Mouse (Mus musculus): ENCODE data around the gene Gm42957. TPM values are rescaled to one million over a fixed set of nuclear protein-coding genes. Genes with fewer than 3 reads are reported as not detected.
A peak's percentile ranks its signal among the peaks of the same experiment; 100 is the strongest.

Gm42957 gene
- polyA plus RNA-seq, 1 experiment from 2014 or later = 0.07 TPM

GRCm38 (mm10) chr3:96597435-96597891 is 37.8 kb upstream of the Gm42957 start:
- under 1% methylated on average over 40 of the region's 40 CpGs for WGBS
- H3K4me3 ChIP-seq (ENCODE audit: low read depth, low read length) = peak overlapping the region; percentile 48
- peak overlapping the region; percentile 96 for H3K4me2 ChIP-seq (ENCODE audit: low read length)
- H3K9me3 ChIP-seq (ENCODE audit: control insufficient read depth, low read length) = no peaks in the 10 kb centered on the region
- H3K27ac ChIP-seq (ENCODE audit: low read depth) = peak overlapping the region; percentile 47
- DNase-seq (ENCODE audit: low spot score) (peak; percentile 78), ATAC-seq (replicated peaks; ENCODE audit: low FRiP score, low TSS enrichment, low read depth) (no peak)
- no peaks in the 10 kb centered on the region for H3K36me3 ChIP-seq (ENCODE audit: control insufficient read depth, insufficient read depth, low read length)
- H3K27me3 ChIP-seq (replicated peaks; ENCODE audit: control insufficient read depth, insufficient read depth, low read length) = peaks cover 24% of the 10 kb centered on the region; the same call in 1 of the 2 replicates
- peaks cover 35% of the 10 kb centered on the region for H3K4me1 ChIP-seq (replicated peaks; ENCODE audit: control insufficient read depth, insufficient read depth, low read length)
- peak overlapping the region; percentile 50 for H3K9ac ChIP-seq (ENCODE audit: low read length)

- Histone ChIP-seq H3K27ac (ENCODE audit: low read depth) (peak overlapping the region; percentile 47), H3K36me3 (ENCODE audit: control insufficient read depth, insufficient read depth, low read length) (0 out of 2 replicates have a peak, but pooled peaks cover under 1% of the 10 kb centered on the region), H3K9ac (ENCODE audit: low read length) (peak overlapping the region; percentile 50), H3K27me3 (replicated peaks; ENCODE audit: control insufficient read depth, insufficient read depth, low read length) (peaks cover 24% of the 10 kb centered on the region; the same call in 1 of the 2 replicates), H3K4me1 (replicated peaks; ENCODE audit: control insufficient read depth, insufficient read depth, low read length) (peaks cover 34% of the 10 kb centered on the region), H3K9me3 (ENCODE audit: control insufficient read depth, low read length) (no peaks in the 10 kb centered on the region), H3K4me3 (ENCODE audit: low read depth, low read length) (peak overlapping the region; percentile 48), H3K4me2 (ENCODE audit: low read length) (peak overlapping the region; percentile 96)
- ATAC-seq (replicated peaks; ENCODE audit: low FRiP score, low TSS enrichment, low read depth) (no peak), DNase-seq (ENCODE audit: low spot score) (peak; percentile 82)
- WGBS = 1% methylated on average over 54 of the region's 54 CpGs
Measured at GRCm38 (mm10) chr3:96598156-96599068, 36.9 kb upstream of the Gm42957 start.

- Histone ChIP-seq H3K4me3 (ENCODE audit: low read depth, low read length) (0 out of 2 replicates have a peak overlapping the region, but pooled peaks have one; percentile 48), H3K4me1 (replicated peaks; ENCODE audit: control insufficient read depth, insufficient read depth, low read length) (peaks cover 38% of the 10 kb centered on the region), H3K9ac (ENCODE audit: low read length) (no peak overlapping the region), H3K9me3 (ENCODE audit: control insufficient read depth, low read length) (no peaks in the 10 kb centered on the region), H3K27me3 (replicated peaks; ENCODE audit: control insufficient read depth, insufficient read depth, low read length) (peaks cover 24% of the 10 kb centered on the region; the same call in 1 of the 2 replicates), H3K4me2 (ENCODE audit: low read length) (peak overlapping the region; percentile 96), H3K36me3 (ENCODE audit: control insufficient read depth, insufficient read depth, low read length) (peaks cover 7% of the 10 kb centered on the region; the same call in 1 of the 2 replicates), H3K27ac (ENCODE audit: low read depth) (no peak overlapping the region)
- DNase-seq (ENCODE audit: low spot score) = no peak
- WGBS = 56% methylated on average over 8 of the region's 8 CpGs
- ATAC-seq (replicated peaks; ENCODE audit: low FRiP score, low TSS enrichment, low read depth) = no peak
Measured at GRCm38 (mm10) chr3:96599069-96599393, 36.2 kb upstream of the Gm42957 start.

DNA sequence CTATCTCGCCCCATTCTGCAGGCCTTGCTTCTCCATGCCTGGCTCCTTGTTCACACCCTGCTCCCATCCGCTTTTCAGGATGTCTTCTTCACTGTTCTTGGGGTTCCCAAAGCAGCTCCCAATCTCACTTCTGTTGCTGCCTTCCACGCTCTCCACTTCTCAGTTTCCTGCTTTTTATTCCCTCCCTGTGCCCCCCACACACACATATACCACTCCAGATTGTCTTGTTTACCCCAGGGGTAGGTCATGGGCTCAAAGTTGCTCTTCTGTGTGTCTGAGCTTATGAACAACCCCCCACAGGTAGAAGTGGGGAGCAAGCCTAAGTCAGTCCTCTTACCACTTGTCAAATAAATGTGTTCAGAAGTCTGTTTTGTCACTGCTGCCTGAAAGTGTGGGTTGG is 35.9 kb upstream of the Gm42957 start:
- Histone ChIP-seq H3K9ac (ENCODE audit: low read length) (no peak overlapping the region), H3K36me3 (ENCODE audit: control insufficient read depth, insufficient read depth, low read length) (peaks cover 7% of the 10 kb centered on the region; the same call in 1 of the 2 replicates), H3K27ac (ENCODE audit: low read depth) (no peak overlapping the region), H3K4me1 (replicated peaks; ENCODE audit: control insufficient read depth, insufficient read depth, low read length) (peaks cover 38% of the 10 kb centered on the region), H3K4me3 (ENCODE audit: low read depth, low read length) (no peak overlapping the region), H3K27me3 (replicated peaks; ENCODE audit: control insufficient read depth, insufficient read depth, low read length) (peaks cover 24% of the 10 kb centered on the region; the same call in 1 of the 2 replicates), H3K9me3 (ENCODE audit: control insufficient read depth, low read length) (no peaks in the 10 kb centered on the region), H3K4me2 (ENCODE audit: low read length) (no peak overlapping the region)
- ATAC-seq (replicated peaks; ENCODE audit: low FRiP score, low TSS enrichment, low read depth) (no peak), DNase-seq (ENCODE audit: low spot score) (no peak)
- 83% methylated on average over 3 of the region's 3 CpGs for WGBS

DNA sequence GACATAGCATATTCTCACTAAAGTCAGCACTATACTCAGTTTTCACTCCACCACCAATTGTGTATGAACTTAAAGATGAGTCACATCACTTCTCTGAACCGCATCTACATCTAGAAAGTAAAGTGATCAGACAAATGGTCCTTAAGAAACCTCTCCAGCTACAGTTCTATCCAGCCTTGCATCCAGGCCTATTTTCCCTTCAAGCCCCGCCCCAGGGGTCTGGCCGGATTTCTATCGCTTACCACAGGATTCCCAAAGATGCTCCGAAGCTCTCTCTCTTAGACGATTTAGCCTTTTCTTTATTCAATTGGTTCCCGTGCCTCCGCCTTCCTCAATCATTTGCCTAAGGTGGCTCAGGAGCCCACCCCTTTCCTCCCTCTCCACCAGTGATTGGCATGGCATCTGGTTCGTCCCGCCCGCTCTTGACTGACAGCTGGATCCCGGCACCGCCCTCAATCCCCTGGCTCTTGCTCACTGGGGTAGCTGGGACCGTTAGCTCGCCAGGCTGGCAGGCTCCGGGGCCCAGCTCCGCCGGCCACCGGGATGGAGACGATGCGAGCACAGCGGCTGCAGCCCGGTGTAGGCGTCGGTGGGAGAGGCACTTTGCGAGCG is 34.5 kb upstream of the Gm42957 start, which contains the start of gene Lix1l:
TSS of gene Lix1l (plus strand) at position 511 of the 612 bp plus-strand sequence.
- peak within 1 kb of the TSS; percentile 65 for H3K4me3 ChIP-seq (ENCODE audit: low read depth, low read length)
- peak within 1 kb of the TSS; percentile 74 for H3K4me2 ChIP-seq (ENCODE audit: low read length)
- DNase-seq (ENCODE audit: low spot score) (peak; percentile 91), ATAC-seq (replicated peaks; ENCODE audit: low FRiP score, low TSS enrichment, low read depth) (peak; percentile 91)
- peak within 1 kb of the TSS; percentile 94 for H3K27ac ChIP-seq (ENCODE audit: low read depth)
- under 1% methylated on average over 27 of the region's 27 CpGs for WGBS
- peaks cover 10% of the 10 kb centered on the region; the same call in 1 of the 2 replicates for H3K36me3 ChIP-seq (ENCODE audit: control insufficient read depth, insufficient read depth, low read length)
- peaks cover 36% of the 10 kb centered on the region for H3K4me1 ChIP-seq (replicated peaks; ENCODE audit: control insufficient read depth, insufficient read depth, low read length)
- H3K27me3 ChIP-seq (replicated peaks; ENCODE audit: control insufficient read depth, insufficient read depth, low read length) = peaks cover 17% of the 10 kb centered on the region; the same call in 1 of the 2 replicates
- H3K9ac ChIP-seq (ENCODE audit: low read length) = peak within 1 kb of the TSS; percentile 70
- H3K9me3 ChIP-seq (ENCODE audit: control insufficient read depth, low read length) = no peaks in the 10 kb centered on the region

DNA sequence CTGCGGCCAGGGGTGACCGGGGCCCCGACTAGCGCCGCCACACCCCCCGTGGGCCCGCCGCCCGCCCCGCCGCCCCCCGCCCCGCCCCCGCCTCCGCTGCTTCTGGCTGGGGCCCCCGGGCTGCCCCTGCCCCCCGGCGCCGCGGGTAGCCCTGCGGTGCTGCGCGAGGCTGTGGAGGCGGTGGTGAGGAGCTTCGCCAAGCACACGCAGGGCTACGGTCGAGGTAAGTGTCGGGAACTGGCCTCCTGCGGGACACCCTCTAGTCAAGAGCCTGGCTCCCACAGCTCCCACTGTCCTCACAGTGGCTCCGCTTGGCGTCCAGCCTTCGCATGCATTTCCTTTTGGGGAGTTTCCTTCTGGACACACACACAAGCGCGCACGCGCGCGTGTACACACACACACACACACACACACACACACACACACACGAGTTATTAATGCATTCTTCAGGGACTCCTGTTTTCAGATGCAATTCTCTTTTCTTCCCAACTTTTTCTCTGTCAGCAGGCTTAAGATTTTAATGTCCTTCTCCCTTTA is 34.0 kb upstream of the Gm42957 start:
- Histone ChIP-seq H3K36me3 (ENCODE audit: control insufficient read depth, insufficient read depth, low read length) (peaks cover 10% of the 10 kb centered on the region; the same call in 1 of the 2 replicates), H3K9me3 (ENCODE audit: control insufficient read depth, low read length) (no peaks in the 10 kb centered on the region), H3K4me3 (ENCODE audit: low read depth, low read length) (peak overlapping the region; percentile 65), H3K4me2 (ENCODE audit: low read length) (peak overlapping the region; percentile 74), H3K4me1 (replicated peaks; ENCODE audit: control insufficient read depth, insufficient read depth, low read length) (peaks cover 30% of the 10 kb centered on the region), H3K27me3 (replicated peaks; ENCODE audit: control insufficient read depth, insufficient read depth, low read length) (peaks cover 13% of the 10 kb centered on the region; the same call in 1 of the 2 replicates), H3K9ac (ENCODE audit: low read length) (peak overlapping the region; percentile 70), H3K27ac (ENCODE audit: low read depth) (peak overlapping the region; percentile 94)
- WGBS = under 1% methylated on average over 30 of the region's 40 CpGs
- ATAC-seq (replicated peaks; ENCODE audit: low FRiP score, low TSS enrichment, low read depth) (peak; percentile 57), DNase-seq (ENCODE audit: low spot score) (peak; percentile 79)

DNA sequence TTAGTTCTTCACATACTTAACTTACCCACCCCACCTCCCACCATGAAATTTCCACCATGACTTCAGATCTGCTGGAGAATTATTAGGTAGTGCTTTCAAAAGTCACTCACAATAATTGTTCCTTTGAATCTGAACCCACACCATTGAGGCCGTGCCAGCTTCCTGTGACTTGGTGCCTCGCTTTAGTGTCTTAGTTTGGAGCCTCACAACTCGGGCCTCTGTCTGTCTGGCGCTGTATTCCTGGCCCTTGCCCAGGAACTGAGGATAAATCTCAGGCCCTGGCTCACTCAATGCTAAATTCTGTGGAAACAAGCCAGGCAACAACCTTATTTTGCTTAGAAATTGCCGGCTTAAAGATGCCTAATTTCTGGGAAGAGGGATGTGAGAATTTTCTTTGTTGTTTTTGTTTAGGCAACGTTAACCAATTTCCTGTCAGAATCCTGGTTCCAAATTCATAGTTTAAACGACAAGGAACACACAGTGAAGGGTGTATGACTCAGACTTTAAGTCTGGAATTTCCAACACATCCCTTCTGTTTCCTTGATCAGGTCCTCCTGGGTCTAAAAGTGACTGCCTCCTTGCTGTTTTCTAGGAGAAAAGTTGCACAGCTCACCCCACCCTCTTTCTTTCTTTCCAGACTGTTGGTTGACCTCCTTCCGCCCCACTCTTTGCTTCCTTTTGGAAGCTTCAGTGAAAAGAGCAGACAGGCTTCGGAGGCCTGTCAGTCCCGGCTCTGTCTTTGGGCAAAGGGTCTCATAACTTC is 33.2 kb upstream of the Gm42957 start:
- ATAC-seq (replicated peaks; ENCODE audit: low FRiP score, low TSS enrichment, low read depth) (no peak), DNase-seq (ENCODE audit: low spot score) (no peak)
- Histone ChIP-seq H3K4me2 (ENCODE audit: low read length) (peak overlapping the region; percentile 74), H3K9ac (ENCODE audit: low read length) (peak overlapping the region; percentile 70), H3K27me3 (replicated peaks; ENCODE audit: control insufficient read depth, insufficient read depth, low read length) (0 out of 2 replicates have a peak, but pooled peaks cover 9% of the 10 kb centered on the region), H3K9me3 (ENCODE audit: control insufficient read depth, low read length) (no peaks in the 10 kb centered on the region), H3K4me1 (replicated peaks; ENCODE audit: control insufficient read depth, insufficient read depth, low read length) (peaks cover 22% of the 10 kb centered on the region), H3K27ac (ENCODE audit: low read depth) (peak overlapping the region; percentile 94), H3K4me3 (ENCODE audit: low read depth, low read length) (peak overlapping the region; percentile 65), H3K36me3 (ENCODE audit: control insufficient read depth, insufficient read depth, low read length) (peaks cover 10% of the 10 kb centered on the region; the same call in 1 of the 2 replicates)
- 22% methylated on average over 10 of the region's 10 CpGs for WGBS

All from intestine, embryonic 14.5 days (tissue).